Mouse (Mus musculus): ENCODE measurements at regions not wholly inside any gene's neighbourhood (a gene's known extent, or its start where the extent isn't known, plus 50 kb on each side); places are given as distances from the start of the nearest gene placed in this dataset.

DNA sequence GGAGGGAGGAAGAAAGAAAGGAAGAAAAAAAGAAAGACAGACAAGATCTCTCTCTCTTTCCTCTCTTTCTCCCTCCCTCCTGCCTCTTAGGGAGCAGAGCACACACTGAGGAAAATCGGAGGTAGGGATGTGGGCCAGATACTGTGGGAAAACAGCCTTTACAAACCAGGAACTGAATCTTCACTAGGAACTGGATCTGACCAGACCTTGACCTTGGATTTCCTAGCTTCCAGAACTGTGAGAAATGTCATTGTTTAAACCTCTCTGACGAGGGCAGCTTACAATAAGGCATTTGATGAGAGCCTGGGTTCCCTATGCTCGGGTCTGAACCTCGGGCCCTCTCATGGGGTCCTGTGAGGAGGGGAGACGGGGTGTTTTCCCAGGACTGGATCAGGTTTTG is 157.7 kb upstream of the 4930535I16Rik start:
- DNase-seq (ENCODE audit: low spot score in 2 of 2) = no peak

DNA sequence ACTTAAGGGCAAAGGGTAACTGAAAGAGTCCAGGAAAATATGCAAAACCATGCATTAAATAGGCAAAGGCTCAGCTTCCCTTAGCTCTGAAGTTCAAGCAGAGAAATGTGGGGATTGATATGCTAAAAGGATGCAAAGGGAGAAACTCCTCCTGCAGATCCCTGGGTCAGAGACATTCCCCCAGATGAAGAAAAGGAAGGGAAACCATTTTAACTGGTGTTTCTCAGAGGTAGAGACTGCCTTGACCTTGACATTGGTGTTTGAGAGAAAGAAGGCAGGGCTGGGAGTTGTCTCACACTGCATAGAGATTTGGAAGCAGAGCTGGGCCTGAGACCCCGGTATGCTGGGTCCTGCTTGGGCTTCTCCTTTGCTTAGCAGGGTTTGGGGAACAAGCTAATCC is 155.8 kb upstream of the 4930535I16Rik start:
- no peak for DNase-seq (ENCODE audit: low spot score in 2 of 2)

DNA sequence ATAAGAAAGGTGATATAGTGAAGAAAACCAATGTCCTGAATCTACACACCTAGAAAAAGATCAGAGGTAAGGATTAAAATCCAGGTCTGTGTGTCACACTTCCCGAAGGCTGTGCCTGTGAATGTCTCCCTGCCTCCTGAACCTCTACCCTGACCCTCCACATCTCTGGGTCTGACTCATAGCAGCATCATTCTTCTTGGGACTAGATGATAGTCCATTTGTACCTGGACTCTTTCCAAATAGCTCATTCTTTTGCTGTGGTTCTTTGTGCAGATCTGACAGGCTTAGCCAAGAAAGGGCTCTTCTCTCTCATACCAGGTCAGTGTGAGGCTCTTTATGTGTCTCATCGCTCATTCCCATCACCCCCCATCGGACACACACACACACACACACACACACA is 146.8 kb upstream of the 4930535I16Rik start:
- DNase-seq (ENCODE audit: low spot score in 2 of 2) = no peak

DNA sequence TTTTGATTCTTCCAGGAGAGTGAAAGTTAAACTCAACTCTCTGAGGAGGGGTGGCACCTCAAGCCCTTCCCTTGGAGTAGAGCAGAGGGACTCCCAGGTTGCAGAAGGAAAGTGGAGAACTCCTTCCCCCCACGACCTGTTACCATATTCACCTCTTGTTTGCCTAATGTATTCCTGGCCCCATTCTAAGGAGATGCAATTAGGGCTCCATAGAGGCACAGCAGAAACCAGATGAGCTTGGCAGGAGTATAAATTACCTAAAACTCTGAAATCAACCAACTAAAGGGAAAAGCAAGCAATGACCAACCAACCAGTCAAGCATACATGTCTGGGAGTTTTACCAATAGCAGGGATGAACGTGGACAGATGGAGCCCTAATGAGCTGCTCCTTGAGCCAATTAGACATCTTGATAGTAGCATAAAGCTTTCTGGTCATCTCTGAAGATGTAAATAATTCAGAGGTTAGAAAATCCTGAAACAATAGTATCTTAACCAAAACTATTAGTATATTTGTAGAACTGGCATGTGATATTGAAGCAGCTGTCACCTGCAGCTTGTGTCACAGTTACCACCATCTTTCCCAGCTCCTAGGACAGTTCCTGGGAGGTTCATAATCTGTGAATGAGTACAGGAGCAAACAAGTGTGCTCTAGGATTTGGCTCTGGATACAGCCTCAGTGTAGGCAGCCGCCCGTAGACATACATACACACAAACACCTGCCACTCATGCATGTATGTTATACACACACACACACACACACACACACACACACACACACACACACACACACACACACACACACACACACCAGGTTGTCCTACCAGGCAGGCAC is 145.7 kb upstream of the 4930535I16Rik start:
- DNase-seq (ENCODE audit: low spot score in 2 of 2) = no peak

DNA sequence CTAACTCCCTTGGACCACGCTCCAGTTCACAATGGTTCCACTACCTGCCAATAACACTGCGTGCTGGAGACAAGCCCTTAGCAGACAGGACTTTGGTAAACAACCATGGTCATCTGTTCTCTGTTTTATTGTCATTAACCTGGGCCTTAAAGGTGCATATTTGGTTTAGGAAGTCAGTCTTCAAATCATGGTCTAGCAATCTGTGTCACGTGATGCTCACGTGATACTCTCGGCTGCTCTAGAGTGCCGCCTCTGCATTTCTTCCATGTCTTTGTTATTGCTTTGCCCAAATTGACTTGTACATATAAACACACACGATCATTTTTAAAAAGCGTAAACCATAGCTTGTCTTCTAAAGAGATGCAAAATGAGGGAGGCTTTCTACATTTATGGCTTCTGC is 139.8 kb upstream of the 4930535I16Rik start:
- DNase-seq (ENCODE audit: low spot score in 2 of 2) = no peak

DNA sequence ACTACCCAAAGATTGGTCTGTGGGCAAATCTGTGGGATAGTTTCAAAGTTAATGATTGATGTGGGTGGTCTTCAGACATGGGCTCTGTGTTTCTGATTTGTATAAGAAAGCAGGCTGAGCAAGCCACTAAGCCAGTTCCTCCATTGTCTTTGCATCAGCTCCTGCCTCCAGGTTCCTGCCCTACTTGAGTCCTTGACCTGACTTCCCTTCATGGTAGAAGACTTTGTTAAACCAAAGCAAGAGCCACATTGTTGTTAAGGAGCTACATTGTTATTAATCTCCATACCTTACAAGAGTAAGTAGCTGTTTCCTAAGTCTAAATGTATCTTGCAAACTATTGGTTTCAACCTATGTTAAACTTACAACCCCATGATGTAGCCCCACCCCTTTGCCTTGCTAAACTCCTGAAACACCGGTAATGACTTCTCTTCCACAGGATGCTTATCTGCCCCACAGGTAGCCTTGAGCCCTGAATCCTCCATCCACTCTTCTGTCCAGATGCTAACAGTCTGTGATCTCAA is 136.5 kb upstream of the 4930535I16Rik start:
- no peak for DNase-seq (ENCODE audit: low spot score in 2 of 2)

DNA sequence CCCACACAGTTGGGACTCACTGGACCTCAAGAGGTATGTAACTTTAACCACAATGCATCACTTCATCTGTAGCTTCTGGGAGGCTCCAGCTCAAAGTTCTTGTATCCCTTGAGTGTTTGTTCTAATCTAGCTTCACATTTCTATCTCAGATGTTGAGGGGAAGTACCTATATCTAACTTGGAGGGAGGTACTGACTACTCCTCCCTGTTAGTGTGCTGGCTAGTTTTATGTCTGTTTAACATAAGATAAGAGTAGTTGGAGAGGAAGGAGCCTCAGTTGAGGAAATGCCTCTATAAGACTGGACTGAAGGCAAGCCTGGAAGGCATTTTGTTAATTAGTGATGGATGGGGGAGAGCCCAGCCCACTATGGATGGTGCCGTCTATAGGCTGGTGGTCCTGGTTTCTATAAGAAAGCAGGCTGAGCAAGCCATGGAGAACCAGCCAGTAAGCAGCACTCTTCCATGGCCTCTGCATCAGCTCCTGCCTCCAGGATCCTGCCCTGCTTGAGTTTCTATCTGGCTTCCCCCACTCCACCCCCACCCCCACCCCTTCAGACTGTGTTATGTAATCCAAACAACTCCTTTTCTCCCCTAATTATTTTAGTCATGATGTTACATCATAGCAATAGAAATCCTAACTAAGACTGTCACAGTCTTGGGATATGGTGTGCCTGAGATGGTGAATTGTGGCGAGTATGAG is 135.7 kb upstream of the 4930535I16Rik start:
- DNase-seq (ENCODE audit: low spot score in 2 of 2) = no peak

DNA sequence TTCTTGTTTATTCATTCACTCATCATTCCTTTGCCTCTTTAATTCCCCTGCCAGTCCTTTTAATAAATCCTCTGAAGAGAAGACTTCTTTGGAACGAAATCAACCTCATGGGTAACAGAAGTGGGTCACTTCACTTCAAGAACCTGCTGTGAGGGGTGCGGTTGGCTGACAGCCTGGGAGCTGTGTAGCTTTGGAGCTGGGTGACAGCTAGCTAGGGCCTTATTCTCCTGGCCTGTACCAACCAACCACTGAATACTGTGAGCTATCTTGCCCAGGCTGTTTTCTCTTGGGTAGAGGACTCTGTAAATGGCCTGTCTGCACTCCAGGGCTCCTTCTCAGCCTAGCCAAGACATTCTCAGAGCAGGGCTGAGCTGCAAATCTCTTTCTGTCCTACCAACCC is 134.6 kb upstream of the 4930535I16Rik start:
- DNase-seq (ENCODE audit: low spot score in 2 of 2) = no peak

DNA sequence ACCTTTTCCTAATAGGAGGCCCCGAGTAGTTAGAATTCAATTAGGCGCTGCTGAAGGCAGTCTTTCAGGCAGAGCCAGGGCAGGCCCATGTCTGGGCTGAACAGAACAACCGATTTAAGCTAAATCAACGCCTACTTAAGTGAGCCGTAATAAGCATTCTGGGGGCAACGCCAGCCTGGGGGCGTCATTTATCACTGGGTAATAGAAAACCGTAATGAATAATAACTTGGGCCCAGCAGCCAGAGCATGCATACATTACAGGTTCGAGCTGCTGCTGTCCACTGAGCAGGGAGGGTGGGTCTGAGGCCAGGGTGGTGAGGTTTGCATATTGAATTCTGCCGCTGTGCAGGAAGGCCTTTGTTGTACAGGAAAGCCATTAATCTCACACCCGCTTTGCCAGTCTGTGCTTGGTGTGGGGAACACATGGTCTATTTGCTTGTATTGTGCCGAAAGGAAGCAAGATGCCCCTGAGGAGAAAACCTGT is 130.6 kb upstream of the 4930535I16Rik start:
- no peak for DNase-seq (ENCODE audit: low spot score in 2 of 2)

DNA sequence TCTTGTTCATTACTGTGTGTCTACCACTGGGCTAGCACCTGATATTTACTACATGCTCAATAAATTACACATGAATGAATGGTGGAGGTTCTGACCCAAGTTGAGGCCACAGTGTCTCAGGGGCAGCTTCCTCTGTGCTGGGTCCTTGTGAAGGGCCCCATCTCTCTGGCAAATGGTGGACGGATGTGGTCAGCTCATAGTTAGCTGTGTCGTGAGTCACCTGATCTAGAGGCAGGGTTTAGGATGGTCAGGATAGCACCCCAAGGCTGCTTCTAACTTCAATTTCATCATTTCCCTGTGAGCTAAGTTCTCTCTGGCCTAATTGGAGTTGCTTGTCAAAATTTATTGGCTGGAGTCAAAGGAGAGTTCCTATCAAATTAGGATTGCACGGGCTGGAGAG is 130.1 kb upstream of the 4930535I16Rik start:
- no peak for DNase-seq (ENCODE audit: low spot score in 2 of 2)

DNA sequence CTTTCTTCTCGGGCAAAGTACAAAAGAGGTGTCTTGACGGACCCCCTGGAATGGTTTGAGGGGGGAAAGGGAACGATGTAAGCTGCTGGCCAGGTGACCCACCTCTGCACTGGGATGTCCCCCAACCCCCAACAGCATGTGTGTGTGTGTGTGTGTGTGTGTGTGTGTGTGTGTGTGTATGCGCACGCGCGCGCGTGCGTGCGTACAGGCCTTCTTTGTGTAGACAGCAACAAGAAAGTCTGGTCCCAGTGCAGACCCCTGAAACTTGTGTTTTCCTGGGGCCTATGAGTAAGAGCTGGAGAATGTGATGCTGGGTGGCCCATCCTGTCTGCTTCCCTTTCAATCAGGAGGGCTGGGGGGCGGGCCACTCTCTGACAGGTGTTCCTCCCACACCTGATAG is 118.7 kb upstream of the 4930535I16Rik start:
- no peak for DNase-seq (ENCODE audit: low spot score in 2 of 2)

DNA sequence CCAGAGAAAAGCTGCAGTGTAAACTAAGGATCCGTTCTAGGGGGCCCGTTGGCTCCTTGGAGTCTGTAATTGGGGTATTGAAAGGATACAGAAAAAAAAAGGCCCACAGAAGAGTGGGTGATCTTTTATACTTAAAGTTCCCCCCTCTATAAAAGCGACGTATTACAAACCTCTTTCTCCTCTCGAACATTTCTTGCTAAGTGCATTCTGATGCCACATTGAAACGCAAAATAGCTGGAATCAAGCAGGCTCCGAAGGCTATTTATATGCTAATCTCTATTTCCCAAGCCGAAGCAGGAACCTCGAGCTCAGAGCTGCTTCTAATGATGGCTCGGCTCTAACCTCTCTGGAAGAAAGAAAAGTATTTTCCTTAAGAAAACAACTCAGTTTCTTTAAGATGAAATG is 117.8 kb upstream of the 4930535I16Rik start:
- no peak for DNase-seq (ENCODE audit: low spot score in 2 of 2)

DNA sequence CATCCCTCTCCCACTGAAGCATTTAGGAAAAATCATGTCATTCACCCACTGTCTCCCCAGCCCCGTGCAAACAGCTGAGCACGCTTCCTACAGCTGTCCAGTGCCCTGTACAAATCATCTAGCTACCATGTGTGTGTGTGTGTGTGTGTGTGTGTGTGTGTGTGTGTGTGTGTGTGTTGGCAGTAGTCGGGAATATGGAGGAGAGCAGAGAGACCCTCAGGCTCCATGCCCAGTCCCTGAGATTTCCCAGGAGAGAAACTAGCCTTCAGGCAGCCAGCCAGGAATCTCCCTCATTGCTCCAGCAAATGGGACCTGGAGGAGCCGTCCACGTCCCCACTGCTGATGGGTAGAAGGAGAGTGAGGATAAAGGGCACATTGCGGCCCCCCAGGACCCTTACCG is 117.4 kb upstream of the 4930535I16Rik start:
- DNase-seq (ENCODE audit: low spot score in 2 of 2) = no peak

DNA sequence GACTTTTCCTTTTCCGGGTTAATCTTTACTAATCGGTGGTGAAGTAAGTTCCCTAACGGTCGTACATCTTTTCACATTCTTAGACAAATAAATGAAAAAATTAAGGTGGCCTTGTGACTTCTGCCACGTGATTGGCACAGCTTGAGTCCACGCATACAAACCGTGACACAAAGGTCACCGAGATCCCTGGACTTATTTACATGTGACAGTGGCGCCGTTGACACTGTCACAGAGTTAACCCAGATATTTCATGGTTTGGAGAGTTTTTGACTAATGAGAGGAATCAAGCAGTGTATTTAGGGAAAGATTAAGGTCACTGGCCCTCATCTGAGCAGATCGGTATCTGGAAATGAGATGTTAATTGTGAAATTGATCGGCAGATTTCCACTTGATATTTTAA is 110.2 kb upstream of the 4930535I16Rik start:
- no peak for DNase-seq (ENCODE audit: low spot score in 2 of 2)

DNA sequence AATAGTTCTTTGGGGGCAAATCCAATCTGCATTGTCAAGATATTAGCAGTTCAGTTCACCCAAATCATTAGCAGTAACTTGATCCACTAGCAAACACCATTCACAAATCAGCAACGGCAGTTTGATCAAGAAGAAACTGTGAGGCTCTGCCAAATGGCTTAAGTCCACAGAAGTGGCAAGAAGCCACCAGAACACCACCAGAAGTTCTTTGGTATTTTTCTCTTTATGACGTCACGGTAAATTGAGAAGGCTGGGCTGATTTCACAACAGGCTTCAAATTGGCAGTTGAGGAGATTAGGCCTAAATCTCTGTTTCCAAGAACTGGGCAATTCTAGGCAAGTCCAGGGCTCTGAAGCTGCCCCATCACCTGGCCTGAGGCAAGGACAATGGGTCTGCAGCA is 98.6 kb upstream of the 4930535I16Rik start:
- no peak for DNase-seq (ENCODE audit: low spot score in 2 of 2)

DNA sequence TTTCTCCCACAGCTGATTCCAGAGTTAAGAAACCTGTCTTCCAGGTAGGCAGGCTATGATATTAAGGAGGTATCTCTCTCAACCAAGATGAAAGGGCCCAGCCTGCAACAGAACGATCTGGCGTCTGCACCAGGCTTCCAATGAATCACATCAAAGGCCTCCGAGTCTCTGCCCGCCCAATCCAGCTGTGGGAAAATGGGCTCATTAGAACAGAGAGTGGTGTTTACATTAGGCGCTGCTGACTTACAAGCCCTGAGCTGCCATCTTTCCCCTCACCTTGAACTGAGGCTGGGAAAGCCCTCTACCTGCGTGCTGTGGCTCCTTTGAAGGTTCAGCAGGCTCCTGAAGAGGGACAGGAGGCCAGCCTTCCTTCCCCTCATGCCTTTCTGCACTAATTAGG is 97.5 kb upstream of the 4930535I16Rik start:
- DNase-seq (ENCODE audit: low spot score in 2 of 2) = no peak

DNA sequence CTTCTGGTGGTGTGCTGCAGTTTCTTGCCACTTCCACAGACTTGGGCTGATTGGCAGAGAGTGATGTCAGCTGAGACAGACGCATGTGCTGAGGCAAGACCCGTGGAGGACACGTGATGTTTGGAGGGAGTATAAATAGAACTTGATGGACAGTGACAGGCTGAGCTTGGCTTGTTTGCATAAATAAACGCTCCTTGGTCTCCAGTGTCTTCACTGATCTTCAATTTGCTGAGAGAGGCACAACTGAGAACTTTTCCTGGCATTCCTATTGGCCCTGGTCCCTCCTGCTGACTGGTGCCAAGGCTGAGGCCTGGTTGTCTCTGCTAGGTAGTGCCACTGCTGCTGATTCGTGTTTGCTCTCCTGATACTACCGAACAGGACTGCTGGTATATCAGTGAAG is 94.6 kb upstream of the 4930535I16Rik start:
- DNase-seq (ENCODE audit: low spot score in 2 of 2) = no peak

DNA sequence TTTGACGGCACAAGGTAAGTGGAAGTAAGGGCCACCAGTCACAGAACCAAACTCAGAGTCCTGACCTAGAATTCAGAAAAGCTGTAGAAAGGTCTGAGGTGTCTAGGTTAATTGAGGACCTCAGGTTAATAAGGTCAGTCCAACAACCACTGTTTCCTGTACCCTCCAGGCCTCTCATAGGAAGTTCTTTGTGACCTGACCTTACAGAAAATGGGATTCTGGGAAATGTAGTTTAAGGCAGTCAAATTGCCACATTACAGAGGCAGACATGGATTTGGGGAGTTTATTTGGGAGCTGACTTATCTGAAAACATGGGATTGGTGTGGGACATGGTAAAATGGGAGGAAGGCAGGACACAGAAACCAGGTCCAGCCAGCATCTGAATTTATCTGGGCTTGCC is 90.9 kb upstream of the 4930535I16Rik start:
- no peak for DNase-seq (ENCODE audit: low spot score in 2 of 2)

DNA sequence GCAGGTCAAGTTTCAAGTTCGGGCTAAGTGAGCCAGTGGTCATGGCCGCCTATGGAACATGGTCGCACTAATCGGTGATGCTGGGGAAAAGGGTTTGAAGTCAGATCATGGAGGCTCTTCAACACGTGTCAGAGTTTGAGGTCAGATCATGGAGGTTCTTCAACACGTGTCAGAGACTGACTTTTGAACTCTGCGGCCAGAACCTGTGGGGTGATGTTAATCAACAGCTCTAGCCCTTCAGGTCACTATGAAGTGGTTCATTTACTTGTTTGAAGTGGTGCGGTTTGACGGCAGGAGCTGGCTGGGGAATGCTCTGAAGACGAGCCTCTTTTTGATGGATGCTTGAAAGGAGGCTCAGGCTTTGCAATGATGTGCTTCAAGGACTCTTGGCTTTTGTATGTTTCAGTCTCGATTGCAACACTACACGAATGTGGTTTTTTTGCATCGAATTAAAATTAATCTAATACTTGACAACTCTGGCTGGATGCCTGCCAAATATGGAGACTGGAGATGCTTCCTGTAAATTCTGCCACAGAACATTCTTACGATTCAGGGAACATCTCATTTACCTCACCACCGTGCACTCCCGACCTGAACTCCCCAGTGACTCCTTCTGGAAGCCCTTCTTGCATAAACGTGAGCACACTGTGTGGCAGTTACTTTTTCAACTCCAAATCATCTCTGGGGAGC is 87.9 kb upstream of the 4930535I16Rik start:
- no peak for DNase-seq (ENCODE audit: low spot score in 2 of 2)

DNA sequence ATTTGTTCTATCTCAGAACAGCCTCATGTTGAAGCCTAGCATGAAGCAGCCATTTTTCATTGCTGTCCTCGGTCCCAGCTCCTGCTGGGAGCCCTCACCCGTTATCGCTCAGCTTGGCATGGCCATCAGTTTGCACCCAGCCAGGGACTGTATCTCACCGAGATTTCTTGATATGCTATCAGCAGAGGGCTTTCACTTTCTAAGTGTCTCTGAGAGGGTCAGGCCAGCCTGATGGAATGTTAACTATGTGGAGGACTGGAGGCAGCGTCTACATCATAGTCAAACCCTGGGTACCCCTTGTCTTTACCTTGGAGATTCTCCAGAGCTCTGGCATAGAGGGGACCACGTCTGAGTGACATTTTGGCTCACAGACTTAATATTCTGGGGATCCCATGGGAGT is 84.9 kb upstream of the 4930535I16Rik start:
- DNase-seq (ENCODE audit: low spot score in 2 of 2) = no peak

DNA sequence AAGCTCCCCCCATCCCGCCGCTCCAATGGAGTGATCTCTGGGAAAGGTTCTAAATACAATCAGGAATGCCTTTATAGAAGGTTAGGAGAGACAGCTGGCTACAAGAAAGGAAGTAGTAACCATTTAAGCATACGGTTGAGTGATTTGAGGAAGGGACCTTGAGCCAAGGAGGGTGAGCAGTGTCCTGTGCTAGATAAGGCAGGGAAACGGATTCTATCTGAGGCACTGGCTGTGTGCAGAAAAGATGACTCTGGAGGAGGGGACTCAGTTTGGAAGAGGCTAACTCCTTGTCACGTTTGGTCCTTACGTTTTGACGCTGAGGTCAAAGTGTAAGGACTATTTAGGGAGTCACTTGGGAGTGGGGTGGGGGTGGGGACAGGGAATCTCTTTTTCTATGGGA is 84.3 kb upstream of the 4930535I16Rik start:
- no peak for DNase-seq (ENCODE audit: low spot score in 2 of 2)

DNA sequence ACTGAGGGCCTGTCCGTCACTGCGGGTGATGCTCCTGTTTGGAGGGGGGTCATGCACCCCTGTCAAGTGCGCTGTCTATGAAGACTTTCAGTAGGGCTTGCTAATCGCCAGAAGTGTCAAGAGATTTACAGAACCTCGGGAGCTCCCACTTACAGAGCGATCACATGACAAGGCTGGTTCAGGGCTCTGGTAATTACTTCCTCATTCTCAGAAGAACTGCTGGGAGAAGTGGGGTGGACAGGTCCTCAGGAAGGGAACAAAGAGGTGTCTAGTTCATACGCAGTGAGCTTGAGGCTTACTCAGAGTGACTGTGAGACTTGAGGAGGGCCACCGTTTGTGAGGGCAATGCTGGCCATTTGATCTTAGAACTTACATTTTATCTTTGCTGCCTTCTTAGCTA is 78.0 kb upstream of the 4930535I16Rik start:
- no peak for DNase-seq (ENCODE audit: low spot score in 2 of 2)
